Mouse (Mus musculus) ovary, postnatal 10 days (tissue): ENCODE data around the gene Exosc8.
"Not testable (repeated sequence)": the region's sequence is repeated elsewhere in the genome, so short reads cannot be mapped to it uniquely, and the experiment has no call there.

ENCODE experiments used
- DNase-seq: peaks from one replicate; pipeline ENCODE4 v3.0.0; 2022; ENCODE audit warnings: low spot score

The Exosc8 gene

DNA sequence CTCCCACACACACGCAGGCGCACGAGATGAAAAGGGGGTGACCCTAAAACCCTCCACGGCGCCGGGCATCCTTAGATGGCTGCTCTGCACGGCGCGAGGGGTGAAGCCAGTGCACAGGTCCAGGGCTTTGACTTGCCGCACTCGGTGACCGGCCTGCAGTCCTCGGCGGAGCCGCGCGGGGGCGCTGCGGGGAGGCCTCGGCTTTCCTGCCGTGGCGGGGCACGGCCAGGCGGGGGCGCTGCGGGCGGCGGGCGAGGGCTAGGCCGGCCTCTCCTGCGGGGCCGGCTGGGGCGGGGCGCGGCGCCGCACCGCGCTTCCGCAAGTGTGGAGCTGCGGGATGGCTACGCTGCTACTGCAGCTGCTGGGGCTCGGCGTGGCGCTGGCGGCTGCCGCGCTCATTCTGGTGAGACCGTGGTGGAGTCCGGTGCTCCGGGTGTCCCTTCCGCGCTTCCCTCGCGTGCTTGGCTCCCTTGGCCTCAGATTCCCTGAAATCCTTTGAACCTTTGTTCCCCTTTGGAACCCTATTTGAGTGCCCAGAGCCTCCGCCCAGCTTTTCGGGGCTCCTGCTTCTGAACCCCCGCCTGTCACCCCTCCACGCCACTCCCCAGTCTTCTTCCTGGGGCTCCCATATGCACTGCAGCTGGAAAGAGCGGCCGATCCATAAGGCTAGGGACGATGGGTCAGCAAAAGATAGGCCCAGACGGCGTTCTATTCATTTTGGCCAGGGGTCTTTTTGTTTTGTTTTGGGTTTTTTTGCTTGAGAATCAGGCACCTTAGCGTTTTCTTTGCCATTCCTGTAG is at the start of gene Exosc8, which contains the start of gene Alg5:
Gene Exosc8, minus strand, starts transcription at position 147 of the 800 bp plus-strand sequence.
Gene Alg5, plus strand, starts transcription at position 293 of the 800 bp plus-strand sequence.
- DNase-seq = peak; percentile 98

DNA sequence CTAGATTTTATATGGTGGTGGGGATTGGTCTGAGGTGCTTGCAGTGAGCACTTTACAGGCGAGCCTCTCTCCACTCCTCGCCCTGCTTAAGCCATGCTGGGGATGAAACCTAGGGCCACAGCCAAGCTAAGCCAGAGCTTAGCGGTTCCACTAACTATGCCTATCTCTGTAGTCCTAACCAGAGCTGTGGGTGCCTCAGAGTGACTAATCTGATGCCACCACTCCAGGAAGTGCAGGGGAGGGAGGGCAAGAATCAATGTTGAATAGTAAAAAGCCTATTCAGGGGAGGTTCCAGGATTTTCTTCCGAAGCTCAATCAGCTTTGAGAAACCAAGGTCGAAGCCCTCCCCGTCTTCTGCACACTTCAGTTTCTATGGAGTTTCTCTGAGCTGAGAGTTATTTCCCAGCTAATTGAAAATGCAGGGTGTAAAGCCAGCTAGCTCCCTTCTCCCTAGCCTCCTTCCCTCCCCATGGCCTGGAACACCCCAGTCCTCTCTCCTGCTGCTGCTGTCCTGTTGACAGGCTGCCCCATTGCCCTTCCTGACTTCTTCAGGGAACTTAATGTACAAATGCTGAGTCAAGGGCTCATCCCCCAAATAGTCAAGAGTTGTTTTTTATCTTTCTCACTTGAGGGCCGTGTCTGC is 40.9 kb upstream of the Exosc8 start:
- DNase-seq = no peak

DNA sequence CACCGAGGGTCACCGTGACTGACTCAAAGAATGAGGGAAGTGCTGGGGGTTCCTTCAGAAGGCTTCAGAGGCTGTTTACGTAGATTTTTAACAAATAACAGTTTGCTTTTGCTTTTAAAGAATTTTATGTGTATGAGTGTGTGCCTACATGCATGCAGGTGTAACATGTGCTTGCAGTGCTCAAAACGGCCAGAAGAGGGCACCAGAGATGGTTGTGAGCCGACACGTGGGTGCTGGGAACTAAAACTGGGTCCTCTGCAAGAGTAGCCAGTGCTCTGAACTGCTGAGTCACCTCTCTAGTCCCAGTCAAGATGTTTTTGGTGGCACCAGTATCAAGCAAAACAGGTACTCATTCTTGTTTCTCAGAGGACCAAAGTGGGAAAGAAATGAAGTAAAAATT is 38.4 kb upstream of the Exosc8 start:
- DNase-seq = no peak

DNA sequence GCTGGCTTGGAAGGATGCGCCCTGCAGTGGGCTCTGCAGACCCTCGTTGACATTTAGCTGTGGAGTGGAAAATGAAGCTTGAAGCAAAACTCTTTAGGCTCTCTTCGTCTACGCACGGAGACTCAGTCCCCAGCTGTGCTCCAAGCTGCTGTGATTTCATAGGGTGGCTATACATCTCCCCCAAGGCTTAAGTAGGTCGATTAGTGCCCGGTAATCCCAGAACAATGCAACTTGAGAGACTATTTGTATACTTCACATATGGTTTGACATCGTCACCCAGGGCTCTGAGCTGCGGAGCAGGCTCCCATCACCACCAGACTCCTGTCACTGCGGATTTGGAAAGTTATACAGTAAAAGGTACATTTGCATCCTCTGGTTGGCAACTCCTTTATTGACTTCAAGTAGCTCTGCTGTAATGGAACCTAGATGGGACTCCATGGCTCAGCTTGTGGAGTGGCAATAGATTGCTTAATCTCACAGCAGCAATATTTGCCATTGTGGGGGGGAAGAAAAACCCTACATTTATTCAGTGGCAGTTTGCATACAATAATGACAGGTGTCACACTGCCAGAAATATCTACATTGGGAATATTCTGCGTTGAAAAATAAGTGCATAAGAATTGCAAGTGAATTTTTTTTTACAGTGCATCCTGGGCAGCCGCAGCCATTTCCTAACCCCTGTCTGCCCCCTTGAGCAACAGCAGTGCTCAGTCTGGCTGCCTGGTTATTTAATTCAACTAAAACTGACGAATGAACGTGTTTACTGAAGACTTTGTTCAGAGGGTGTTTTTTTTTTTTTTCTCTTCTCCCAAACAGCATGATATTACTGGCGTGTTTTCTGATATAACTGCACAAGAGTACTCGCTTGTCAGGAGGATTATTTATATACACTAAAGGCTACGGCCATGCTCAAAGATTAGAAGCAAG is 34.4 kb upstream of the Exosc8 start:
- DNase-seq = no peak

DNA sequence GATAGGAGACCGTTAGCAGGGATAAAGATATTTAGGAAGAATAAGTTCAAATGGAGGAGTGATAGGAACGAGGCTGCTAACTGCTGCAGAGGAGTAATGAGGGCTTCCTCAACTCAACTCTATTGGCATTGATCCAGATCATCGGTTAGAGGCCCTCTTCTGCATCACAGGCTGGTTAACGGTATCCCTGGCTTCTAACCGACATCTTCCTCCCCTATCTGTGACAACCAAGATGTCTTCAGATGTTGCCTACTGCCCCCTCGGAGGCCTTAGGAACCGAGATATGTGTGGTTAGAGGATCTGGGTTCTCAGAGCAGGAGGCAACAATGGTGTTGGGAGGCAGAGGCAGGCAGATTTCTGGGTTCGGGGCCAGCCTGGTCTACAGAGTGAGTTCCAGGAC is 33.4 kb upstream of the Exosc8 start:
- DNase-seq = no peak

DNA sequence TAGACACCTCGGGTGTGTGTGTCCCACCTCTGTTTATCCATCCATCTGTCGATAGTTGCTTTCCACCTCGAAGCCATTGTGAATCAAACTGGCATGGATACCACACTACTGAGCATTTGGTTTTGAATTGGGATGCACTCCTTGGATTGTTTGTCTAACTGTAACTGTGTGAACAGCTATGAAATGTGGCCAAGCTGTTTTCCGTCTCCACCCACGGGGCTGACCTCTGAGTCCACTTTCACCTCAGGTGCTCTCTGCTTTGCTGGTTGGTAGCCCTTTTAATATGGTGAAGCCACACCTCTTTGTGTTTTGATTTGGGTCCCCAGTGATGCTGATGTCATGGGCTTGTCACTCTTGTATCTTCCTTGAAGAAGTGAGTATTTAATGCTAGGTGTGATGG is 31.6 kb upstream of the Exosc8 start:
- DNase-seq = no peak

DNA sequence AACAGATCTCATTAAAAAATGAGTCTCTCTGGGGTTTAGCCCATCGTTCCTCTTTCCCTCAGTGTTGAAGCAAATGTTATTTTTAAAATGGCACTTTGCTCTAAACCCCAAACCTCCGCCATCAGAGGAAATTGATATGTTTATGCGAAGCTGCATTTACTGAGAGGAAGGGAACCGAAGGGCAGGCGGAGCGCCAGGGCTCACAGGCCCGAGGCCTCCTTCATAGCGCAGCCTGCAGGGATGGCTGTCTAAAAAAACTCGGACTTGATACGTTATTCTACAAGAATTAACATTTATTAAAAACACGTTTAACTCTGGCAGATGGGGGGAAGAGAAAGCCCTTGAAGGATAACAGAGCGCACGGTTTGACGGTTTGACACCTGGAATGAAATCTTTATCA is 30.8 kb upstream of the Exosc8 start:
- DNase-seq = no peak

DNA sequence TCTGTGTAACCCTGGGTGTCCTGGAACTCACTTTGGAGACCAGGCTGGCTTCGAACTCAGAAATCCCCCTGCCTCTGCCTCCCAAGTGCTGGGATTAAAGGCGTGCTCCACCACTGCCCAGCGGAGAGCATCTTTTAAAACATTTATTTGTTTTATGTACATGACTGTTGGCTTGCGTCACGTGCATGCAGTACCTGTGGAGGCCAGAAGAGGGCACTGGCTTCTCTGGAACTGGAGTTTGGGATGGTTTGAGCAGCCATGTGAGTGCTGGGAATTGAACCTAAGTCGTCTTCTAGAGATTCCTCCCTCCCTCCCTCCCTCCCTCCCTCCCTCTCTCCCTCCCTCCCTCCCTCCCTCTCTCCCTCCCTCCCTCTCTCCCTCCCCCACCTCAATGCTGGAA is 30.3 kb upstream of the Exosc8 start:
- DNase-seq = not testable (repeated sequence)

DNA sequence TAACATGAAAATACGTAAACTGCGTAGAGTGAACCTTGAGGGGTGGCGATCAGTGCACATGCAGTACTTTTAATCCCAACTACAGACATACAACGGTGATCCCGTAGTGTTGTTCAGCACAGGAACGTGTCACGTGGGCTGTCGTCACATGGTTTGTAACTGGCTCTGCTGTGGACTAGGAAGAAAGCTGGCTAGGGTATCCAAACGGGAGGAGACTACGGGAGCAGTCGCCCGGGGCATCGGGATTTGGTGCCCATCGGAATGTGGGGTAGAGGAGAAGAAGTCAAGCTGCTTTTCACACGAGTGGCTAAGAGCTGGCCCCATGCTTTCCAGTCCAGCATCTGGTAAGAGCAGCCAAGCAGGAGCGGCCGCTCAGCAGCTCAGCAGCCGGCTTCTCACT is 29.2 kb upstream of the Exosc8 start:
- no peak for DNase-seq

DNA sequence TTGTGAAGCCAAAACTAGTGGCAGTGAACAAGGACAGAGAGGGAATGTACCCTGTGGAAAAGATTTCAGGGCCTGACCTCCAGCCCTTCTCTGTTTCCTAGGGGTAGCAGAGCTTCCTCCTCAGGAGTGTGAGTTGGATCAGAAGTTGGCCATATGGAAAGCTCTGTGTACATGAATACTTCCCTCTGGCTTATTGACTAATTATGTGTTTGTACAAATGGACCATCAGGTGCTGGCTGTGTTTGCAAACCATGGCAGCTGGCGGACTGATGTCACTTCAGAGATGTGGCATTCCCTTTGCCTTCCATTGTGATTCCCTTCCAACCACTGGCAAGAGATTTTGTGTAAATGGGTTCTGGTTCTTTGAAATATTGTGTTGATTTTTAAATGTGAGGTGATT is 26.1 kb upstream of the Exosc8 start:
- DNase-seq = no peak

DNA sequence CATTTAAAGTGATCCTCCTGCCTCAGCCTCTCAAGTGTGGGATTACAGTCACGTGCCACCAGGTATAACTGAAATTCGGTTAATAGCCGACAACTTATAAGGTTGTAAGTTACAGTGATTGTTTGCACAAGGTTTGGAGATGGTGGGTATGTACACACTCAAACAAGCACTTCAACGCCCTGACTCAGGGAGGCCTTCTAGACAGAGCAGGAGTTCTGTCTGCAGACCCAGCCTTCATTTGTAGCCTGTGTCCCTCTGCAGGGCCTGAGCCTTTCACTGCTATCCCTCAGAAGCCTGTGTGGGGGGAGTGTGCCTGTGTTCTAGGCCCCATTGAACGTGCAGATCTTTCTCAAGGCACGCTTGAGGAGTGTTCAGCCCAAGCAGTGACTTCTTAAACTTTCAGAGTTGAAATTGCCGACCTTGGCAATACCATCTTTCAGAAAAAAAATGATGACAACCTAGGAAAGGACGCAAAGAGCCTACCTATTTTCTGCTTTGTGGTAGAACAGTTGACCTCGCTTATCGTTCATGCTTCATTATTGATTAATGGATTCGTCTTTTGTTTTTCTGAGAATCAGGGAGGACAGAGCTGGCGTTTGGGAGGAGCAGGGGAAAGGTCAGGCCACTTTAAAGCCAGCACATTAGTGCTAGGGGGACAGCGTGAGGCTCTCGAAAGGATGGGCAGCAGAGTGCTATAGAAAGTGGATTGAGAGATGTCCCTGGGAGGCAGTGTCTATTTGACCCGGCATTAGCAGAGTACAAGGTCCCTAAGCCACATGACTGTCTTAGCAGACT is 25.3 kb upstream of the Exosc8 start:
- DNase-seq = no peak

DNA sequence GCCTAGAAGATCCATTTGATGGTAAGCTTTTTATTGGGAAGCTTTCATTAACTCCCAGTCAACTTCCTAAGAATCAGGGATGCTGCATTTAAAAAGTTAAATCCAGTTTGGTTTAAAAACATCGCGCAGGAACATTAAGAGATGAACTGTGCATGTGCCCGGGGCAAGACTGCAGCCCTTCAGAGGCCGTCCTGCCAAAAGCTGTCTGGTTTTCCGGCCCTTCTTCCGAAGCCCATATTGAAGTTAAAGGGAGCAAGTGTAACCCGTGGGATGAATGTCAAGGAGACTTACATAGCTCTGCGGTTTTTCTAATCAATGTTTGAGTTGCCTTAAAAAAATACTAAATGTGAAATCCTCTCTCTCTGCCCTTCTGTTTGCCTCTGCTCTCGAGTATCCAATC is 24.0 kb upstream of the Exosc8 start:
- no peak for DNase-seq

DNA sequence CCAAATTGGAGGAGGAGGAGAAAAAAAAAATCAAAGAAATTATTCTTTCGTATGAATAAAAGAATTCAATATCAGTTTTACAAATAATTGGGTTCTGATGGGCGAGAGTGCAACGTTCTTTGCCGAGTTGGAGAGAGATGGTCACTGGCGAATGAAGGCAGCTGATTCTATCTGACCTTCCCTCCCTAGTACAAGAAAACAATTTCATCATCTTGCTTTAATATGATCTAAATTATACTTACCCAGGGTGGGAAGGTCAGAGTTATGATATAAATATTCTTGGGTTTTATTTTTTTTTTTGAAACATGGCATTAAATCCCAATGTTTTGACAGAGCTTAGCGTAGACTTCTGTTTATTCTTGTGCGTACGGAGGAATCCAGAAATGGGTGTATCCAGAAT is 22.3 kb upstream of the Exosc8 start:
- DNase-seq = no peak

DNA sequence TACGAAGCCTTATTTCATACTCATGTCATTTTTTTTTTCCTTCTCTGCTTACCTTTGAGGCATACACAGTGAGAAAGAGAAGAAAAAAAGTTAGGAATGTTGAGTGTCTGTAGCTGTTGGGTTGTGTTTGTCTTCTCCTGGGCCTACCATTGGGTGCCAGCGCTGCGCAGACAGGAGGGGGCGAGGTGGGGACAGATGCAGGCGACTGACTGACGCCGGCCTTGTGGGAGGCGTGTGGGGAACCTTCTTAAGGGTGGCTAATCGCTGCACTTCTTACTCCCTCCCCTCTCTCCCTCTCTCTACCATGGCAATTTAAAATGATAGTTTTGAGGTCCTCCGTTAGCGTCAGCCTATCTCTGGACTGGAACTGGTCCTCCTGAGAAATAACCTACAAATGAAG is 20.9 kb upstream of the Exosc8 start:
- no peak for DNase-seq

DNA sequence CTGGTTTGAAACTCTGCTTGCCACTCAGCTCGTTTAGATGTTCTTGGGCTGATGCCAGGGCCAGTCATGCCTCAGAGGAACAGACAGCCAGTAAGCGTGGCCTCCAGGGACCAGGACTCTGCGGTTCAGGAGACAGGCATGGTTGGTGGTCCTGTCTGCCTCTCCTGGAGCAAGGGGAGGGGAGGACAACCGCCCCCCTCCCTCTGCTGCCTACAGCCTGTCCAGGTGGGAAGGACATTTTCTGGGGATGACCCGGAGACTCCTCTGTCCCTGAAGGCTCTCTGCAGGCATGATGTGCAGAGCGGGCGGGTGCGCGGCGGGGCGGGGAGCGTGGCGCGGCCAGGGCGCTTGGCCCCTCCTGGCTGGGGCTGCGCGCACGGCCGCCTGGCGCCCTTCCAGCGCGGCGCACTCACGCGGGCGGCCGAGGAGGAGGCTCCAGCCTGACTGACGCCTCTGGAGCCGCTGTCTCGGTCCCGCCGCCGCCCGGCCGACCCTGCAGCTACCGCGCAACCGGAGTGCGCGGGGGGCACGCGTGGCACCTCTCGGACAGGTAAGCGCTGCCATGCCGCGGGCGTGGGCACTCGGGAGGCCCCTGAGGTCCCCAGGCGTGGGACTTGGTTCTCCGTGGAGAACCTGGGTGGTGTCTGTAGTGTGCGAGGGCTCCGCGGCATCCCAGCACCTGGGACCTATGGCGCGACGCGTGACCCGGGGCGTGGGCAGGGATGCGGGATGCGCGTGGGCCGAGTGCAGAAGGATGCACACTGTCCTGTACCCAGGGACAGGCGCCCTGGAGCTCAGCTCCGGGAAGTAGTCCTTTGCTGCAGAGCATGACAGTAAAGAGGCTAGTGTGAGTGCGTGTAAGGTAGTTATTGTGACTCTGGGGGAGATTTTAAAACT is 20.2 kb upstream of the Exosc8 start, which contains the start of gene Smad9:
Gene Smad9, plus strand, starts transcription at position 438 of the 897 bp plus-strand sequence.
- DNase-seq = peak; percentile 21

DNA sequence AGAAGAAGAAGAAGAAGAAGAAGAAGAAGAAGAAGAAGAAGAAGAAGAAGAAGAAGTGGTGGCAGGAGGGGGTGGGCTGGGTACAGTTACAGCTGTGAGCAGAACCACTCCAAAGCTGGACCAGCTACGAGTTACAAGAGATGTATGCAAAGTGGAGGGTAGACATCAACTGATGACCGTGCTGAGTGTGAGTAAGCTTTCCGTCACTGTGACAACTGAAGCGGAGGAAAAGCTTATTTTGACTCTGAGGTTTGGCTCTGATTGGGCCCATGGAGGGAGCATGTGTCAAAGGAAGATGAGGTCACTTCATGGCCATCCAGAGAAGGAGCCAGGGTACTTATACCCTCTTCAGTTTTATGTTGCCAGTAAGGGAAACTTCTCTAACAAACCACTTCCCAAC is 18.2 kb upstream of the Exosc8 start:
- DNase-seq = no peak

DNA sequence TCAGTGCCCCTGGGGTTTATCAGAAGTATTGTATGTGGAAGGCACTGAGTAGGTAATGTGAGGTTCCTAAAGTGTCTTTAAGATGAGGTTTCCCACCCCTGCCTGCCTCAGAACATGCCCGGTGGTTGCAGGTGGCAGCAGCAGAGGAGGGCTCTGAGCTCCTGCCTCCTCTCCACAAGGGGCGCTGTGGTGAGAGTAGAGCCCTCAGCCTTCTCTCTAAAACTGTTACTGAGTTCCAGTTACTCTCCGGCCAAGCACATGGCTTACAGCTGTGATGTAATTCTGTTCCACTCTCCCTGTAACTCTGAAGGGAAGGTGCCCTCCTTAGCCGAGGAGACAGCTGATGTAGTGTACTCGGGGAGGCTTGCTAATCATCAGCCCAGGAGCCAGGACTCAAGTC is 10.6 kb upstream of the Exosc8 start:
- no peak for DNase-seq

DNA sequence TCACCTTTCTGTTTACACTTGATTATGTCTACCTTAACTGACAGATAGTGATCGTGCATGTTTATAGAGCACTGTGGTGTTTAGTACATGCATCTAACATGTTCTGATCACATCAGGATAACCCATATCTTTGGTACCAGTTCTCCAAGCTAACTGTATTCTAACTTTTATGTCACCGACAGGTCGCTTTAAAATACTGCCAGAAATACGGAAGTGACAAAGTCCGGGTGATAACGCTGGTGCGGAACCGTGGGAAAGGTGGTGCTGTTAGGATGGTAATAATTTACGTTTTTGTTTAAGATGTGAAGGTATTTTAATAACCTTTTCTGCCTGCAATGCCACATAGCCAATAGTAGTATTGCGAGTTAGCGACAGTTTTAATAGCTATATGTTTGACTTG is 6.8 kb upstream of the Exosc8 start:
- no peak for DNase-seq

DNA sequence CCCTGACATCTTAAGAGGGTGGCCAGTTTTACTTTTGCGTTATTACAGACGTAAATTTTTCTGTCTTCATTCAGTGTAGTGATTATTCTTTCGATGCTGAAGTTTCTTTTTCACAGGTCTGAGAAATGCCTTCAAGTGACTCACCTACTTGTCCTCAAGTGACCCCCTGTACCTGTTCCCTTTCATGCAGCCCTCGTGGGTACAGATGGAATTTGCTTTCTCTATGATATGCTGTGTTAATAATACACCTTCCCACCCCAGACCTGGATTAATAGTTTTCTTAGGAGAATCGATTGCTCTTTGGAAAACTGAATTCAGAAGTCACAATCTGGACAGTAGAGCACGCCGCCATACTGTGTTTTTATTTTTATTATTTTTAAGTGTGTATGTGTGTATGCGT is 2.1 kb upstream of the Exosc8 start:
- DNase-seq = no peak

DNA sequence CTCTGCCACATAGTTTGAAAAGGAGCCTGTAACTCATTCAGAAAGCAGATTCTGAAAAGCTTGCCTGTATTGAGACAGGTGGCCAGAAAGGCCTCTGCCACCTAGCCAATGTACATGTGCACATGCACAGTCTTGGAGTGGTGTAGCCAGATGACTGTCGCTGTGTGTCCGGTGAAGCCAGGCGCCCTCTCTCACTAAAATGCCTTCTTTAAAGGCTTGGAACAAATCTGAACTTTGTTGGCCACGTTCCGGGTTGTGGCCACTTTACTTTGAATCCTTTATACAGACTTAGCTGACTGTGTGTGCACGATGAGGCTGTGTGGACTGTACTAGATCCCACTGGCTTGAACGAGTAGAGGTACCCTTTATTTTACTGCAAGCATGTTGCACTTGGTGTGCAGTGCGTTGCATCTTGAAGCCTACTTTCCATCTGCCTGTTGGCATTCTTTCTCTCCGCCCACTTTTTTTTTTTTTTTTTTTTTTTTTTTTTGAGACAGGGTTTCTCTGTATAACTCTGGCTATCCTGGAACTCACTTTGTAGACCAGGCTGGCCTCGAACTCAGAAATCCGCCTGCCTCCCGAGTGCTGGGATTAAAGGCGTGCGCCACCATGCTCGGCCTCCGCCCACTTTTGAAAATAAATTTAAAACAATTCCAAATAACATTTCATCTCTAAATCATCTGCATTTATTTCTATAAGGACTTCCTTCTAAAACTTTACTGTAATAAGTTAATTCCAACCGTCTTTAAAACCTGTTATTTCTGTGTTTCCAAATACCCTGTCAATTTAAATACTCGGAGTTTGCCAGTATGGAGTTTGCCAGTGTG is 1.1 kb upstream of the Exosc8 start:
- no peak for DNase-seq
